Mouse (Mus musculus): ENCODE measurements at regions not wholly inside any gene's neighbourhood (a gene's known extent, or its start where the extent isn't known, plus 50 kb on each side); places are given as distances from the start of the nearest gene placed in this dataset.

- no peak for DNase-seq (ENCODE audit: low spot score)
Observed at GRCm38 (mm10) chr4:142306076-142306475, 66.9 kb upstream of the Kazn start.

GRCm38 (mm10) chr4:142303374-142304020 is 64.3 kb upstream of the Kazn start:
- no peak for DNase-seq (ENCODE audit: low spot score)

GRCm38 (mm10) chr4:142302724-142303120 is 63.5 kb upstream of the Kazn start:
- no peak for DNase-seq (ENCODE audit: low spot score)

GRCm38 (mm10) chr4:142302041-142302723 is 63.0 kb upstream of the Kazn start:
- no peak for DNase-seq (ENCODE audit: low spot score)

- DNase-seq (ENCODE audit: low spot score), result no peak
Observed at GRCm38 (mm10) chr4:142298770-142299337, 59.7 kb upstream of the Kazn start.

- DNase-seq (ENCODE audit: low spot score), result no peak
Observed at GRCm38 (mm10) chr4:142292760-142293159, 53.6 kb upstream of the Kazn start.

GRCm38 (mm10) chr4:142292334-142292733 is 53.1 kb upstream of the Kazn start:
- no peak for DNase-seq (ENCODE audit: low spot score)

- no peak for DNase-seq (ENCODE audit: low spot score)
Observed at GRCm38 (mm10) chr4:142291366-142291765, 52.2 kb upstream of the Kazn start.

All from urinary bladder, adult 2 months (tissue).